Mouse (Mus musculus) layer of hippocampus, postnatal 36 days (tissue): ENCODE data around the gene Get4. TPM values are rescaled to one million over a fixed set of nuclear protein-coding genes. Genes with fewer than 3 reads are reported as not detected.

Experiments
- total RNA-seq, 2 experiments: library from RNA; stranded (reverse); gene quantifications; 2 replicates each; pipeline ENCODE4 v1.2.3; 2021

Get4 gene
- total RNA-seq, 2 experiments from 2014 or later, result 52.6 to 55.3 TPM

Other genes with a start within 250 kb of the Get4 start
- gene Prkar1b, start 102.3 kb upstream of the Get4 start, total RNA-seq, result 100 to 1,000 TPM; 397 to 416 TPM
- gene Dnaaf5, start 102.1 kb upstream of the Get4 start, total RNA-seq, result 1 to 10 TPM; 8.0 to 8.4 TPM
- 10 to 100 TPM; 78.6 to 82.1 TPM for gene Sun1, start 51.7 kb upstream of the Get4 start, total RNA-seq
- gene Adap1, start 73.3 kb downstream of the Get4 start, total RNA-seq, result 100 to 1,000 TPM; 179 to 185 TPM
- gene Cox19, start 99.1 kb downstream of the Get4 start, total RNA-seq, result 10 to 100 TPM; 68.6 to 76.3 TPM
- gene Cyp2w1, start 100.3 kb downstream of the Get4 start, total RNA-seq, result not detected
- gene Gpr146, start 125.4 kb downstream of the Get4 start, total RNA-seq, result 10 to 100 TPM; 11.0 to 13.1 TPM
- gene C130050O18Rik, start 153.0 kb downstream of the Get4 start, total RNA-seq, result under 1 TPM in 1 of 2 experiments, not detected in 1; 0.20 TPM
- gene Gper1, start 170.8 kb downstream of the Get4 start, total RNA-seq, result 1 to 10 TPM; 2.5 to 2.7 TPM
- gene 3110082I17Rik, start 208.2 kb downstream of the Get4 start, total RNA-seq, result 10 to 100 TPM; 15.2 to 15.7 TPM
- 10 to 100 TPM; 62.5 to 66.6 TPM for gene Zfand2a, start 232.2 kb downstream of the Get4 start, total RNA-seq